Mouse (Mus musculus) brain, embryonic 14.5 days (tissue): Measurements from ENCODE around the gene Mrgprg.

Experiments
- CTCF ChIP-seq: fragments of 200-500 bp; IDR thresholded peaks from 2 replicates; pipeline ENCODE4 v1.5.1; 2012; ENCODE audit warnings: inconsistent platforms, mild to moderate bottlenecking, moderate library complexity, borderline replicate concordance; ENCODE audit not compliant: insufficient read depth, insufficient read length; ENCODE audit errors: extremely low read depth
- POLR2A ChIP-seq: fragments of 200-500 bp; IDR thresholded peaks from 2 replicates; pipeline ENCODE4 v1.6.1; 2012; ENCODE audit warnings: mild to moderate bottlenecking, inconsistent platforms, borderline replicate concordance; ENCODE audit not compliant: poor library complexity, insufficient read depth, insufficient read length, severe bottlenecking; ENCODE audit errors: extremely low read depth

DNA sequence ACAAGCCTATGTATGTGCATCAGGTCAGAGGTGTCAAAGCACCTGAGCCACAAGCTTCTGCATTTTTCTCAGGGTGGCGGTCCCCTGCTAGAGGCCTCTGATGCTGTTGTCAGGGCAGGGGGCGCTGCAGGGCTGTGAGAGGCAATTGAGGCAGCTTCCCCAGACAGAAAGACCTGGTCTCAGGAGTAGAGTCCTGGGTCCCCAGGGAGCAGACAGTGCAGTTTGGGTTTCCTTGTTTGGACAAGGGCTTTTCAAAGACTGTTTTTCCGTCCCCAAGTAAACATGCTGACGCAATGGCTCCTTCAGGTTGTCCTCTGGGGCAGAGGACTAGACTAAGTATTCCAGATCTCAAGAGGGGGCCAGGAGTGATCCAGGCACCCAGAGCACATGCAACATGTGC is 40.4 kb downstream of the Mrgprg start:
- TF ChIP-seq POLR2A, result no peak
- TF ChIP-seq CTCF, result no peak
